Mouse (Mus musculus): Measurements from ENCODE around the gene Nkpd1. TPM values are rescaled to one million over a fixed set of nuclear protein-coding genes. Genes with fewer than 3 reads are reported as not detected.

Gene Nkpd1
- total and polyA plus RNA-seq, 3 experiments, result 0.14 to 0.38 TPM; not detected in 1

DNA sequence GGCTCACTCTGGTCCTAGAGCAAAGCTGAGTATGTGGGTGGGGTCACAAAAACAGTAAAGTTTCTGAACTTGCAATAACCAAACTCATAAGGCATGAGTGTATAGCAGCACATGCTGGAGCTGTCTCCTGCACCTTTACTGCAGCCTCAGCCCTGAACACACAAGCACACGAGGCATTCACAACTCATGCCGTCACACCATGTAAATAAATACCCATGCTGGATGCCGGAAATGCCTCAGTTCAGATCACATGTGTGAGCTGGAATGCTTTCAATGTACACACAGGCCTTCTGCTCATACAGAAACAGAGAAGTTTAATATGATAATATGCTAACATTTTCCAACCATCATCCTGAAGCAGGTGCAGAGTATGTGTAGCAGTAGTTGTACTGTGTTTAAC lies 28.4 kb downstream of the Nkpd1 start:
- no peak for DNase-seq

GRCm38 (mm10) chr7:19547344-19547969 lies 29.8 kb downstream of the Nkpd1 start:
- no peak for DNase-seq

DNA sequence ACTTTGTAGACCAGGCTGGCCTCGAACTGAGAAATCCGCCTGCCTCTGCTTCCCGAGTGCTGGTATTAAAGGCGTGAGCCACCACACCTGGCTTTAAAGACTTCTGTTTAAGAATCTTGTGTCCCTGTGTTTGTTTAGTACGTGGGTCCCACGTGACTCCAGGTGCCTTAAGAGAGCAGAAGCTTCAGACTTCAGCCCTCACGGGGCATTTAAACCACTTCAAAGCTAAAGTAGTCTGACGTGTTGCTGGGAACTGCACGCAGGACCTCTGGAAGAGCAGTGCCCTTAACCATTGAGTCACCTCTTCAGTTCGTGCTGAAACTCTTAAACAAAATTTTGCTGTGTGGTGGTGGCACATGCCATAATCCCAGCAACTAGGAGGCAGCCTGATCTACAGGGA lies 31.8 kb downstream of the Nkpd1 start:
- no peak for DNase-seq

GRCm38 (mm10) chr7:19551634-19552033 lies 34.0 kb downstream of the Nkpd1 start:
- DNase-seq, result no peak

DNA sequence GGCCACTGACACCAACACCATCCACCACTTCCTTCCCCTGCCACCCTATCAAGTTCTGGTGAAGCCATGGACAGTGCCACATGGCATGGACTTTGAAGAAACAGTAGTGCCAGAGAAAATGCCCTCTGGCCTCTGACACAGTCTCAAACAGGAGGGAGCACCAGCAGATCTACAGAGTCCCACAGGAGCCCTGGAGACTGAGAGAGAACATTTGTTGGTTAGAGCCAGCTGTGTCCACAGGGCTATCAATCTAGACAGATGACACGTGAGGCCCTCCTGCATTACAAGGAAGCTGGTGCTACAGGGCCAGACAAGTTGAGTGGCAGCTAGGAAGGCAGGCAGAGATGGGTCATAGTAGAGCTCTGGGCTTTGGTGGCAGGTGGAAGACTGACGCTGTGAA lies 34.8 kb downstream of the Nkpd1 start:
- DNase-seq, result peak; percentile 24

GRCm38 (mm10) chr7:19554168-19554567 lies 36.5 kb downstream of the Nkpd1 start:
- no peak for DNase-seq

- DNase-seq, result peak; percentile 26
Measured at GRCm38 (mm10) chr7:19557086-19557485, 39.4 kb downstream of the Nkpd1 start.

DNA sequence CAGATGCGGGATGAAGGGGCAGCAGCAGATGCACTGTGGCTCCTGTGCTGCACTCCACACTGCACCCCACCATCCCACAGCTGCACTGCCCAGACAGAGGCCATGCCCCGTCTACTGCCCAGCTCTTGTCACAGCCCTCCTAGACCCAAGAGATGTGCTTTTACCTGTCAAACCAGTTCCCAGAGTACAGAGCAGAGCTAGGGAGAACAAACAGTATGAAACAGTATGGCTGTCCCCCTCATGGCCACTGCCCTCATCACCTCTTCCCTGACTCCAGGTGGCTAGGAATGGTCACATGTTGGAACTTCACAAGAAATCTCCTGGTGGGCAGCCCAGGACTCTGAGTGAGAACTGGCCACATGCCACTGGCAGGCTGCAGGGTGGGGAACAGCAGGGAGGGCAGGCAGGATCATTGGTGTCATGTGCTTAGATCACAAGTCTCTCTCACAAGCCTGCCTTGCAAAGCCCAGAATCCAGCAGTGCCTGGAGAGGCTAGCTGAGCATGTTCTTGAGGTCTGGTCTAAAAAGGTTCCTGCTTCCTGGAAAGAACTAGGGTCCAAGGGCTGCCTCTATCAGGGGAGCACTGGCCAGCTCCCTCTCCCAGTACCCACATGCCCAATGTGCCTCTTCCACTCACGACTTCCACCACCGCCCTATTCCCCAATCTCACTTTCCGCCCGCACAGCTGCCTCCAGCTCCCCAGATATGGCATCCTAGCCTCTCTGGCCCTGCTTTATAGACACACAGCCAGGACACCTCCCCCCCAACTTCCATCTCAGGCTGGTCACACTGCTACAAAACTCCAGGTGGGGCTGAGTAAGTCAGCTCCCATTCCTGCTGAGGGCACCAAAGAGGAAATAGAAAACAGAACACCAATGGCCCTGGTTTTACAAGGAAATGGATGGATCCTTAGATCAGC lies 40.6 kb downstream of the Nkpd1 start:
- no peak for DNase-seq

GRCm38 (mm10) chr7:19558965-19559364 lies 41.3 kb downstream of the Nkpd1 start:
- DNase-seq, result no peak

DNA sequence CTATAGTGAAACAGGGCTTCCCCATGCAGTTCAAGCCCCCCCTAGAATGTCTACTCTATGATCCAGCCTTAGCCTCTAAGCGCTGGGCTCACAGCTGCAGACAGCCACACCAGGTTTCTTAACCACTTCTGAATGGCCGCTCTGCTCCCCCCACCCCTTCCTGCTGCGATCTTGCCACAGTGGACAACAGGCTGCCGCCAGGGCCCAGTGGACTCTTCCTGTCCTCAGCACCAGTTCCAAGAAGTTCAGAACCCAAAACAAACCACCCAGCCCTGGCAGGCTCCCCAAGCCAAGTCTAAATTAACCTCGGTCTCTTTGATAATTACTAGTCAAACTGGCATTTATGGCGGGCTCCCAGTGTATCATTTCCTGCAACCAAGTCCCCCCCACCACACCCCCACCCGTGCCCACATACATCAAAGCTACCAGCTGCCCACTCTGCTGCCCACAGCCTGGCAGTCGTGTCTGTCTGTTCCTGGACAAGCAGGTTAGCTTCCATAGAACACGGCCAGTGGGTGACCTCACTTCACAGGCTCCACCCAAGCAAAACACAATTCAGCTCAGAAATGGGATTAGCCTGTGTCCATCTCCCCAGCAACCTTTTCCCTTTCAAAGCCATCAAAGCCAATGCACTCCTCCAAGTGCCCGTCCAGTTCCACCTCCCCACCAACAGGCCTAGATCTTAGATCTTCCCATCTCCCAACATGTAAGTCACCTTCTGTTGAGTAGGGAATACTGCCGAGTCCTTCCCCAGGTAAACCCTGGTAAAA lies 43.0 kb downstream of the Nkpd1 start:
- DNase-seq, result peak; percentile 37

GRCm38 (mm10) chr7:19561431-19561764 lies 43.8 kb downstream of the Nkpd1 start:
- no peak for DNase-seq

- peak; percentile 91 for DNase-seq
Measured at GRCm38 (mm10) chr7:19561765-19562642, 44.4 kb downstream of the Nkpd1 start.

DNA sequence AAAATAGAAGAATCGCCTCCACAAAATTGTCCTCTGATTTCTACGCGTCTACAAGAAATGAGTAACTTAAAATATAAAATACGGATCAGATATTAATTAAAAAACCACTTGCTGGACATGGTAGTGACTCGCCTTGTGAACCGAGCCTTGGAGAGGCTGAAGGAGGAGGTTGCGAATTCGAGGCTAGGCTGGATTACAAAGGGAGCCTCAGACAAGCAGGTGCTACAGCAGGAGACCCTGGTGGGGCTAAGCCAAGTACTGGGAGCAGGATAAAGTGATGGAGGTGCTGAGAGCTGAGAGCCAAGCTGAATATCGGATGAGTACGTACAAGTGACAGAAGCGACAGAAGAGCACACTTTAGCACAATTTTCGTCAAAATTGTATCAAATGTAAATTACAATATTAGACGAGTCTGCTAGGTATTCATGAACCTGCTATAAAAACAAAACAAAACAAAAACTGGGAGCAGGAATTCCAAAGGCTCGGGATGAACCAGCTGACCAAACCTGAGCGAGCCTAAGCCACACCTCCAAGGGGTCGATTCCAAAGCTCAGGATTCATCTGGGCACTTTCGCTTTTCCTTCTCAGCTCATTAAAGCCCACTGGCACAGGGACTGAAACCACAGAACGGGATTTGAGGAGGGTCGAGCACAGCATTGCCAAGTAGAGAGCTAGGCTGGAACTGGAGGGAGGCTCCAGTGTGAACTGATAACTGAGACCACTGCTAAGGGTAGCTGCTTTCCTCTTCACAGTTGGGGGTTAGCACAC lies 45.2 kb downstream of the Nkpd1 start, which contains the start of gene Ppp1r37:
Ppp1r37 (minus strand) TSS at position 434 of the 768 bp plus-strand sequence.
- DNase-seq, result peak; percentile 37

DNA sequence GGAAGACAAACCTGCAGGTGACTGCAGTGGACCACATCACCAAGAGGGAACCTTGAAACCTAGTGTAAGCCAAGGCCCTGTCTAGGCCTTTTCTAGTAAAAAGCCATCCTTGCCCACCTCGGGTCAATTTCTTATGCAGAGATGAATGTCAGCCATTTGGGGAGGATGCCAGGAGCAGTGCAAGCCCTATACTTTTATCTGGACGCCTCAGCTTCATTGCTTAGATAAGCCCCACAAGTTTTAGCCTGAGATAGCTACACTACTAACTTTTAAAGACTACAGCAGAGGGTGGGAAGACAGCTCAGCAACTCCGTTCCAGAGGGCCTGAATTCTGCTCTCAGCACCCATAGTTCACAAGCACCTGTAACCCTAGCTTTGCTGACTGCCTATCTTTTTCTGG lies 46.2 kb downstream of the Nkpd1 start:
- DNase-seq, result no peak

- no peak for DNase-seq
Measured at GRCm38 (mm10) chr7:19564455-19564854, 46.8 kb downstream of the Nkpd1 start.

GRCm38 (mm10) chr7:19565803-19566202 lies 48.2 kb downstream of the Nkpd1 start:
- DNase-seq, result no peak

DNA sequence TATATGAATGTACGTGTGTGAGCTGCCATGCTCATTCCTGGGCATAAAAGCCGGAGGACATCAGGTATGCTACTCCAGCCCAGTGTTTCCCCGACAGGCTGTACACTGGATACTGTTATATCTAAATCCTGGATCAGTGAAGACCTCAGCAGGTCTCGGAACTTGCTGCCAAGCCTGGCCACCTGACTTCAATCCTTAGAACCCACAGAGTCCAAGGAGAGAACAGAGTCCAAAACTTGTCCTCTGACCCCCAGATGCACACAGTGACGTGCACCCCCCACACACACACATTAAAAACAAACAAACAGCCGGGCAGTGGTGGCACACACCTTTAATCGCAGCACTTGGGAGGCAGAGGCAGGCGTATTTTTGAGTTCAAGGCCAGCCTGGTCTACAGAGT lies 49.8 kb downstream of the Nkpd1 start:
- DNase-seq, result no peak

DNA sequence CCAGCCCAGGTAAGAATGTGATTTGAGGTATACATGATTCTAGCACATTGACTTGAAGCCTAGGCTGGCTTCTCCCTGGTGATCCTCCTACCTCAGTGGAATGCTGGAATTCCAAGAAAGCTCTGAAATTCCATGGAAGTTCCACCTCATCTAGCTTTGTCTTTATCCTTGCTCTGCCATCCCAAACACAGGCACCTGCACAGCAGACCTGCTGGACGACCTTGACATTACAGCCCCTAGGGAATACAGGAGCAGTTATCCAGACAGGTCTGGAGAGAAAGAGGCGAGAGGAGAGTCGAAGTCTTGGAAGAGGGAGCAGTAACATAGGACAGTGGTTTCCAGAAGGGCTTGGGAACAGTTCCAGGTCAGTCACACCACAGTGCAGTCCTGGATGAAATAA lies 52.0 kb downstream of the Nkpd1 start:
- DNase-seq, result no peak

- DNase-seq, result peak; percentile 91
Measured at GRCm38 (mm10) chr7:19572926-19573775, 55.5 kb downstream of the Nkpd1 start.

DNA sequence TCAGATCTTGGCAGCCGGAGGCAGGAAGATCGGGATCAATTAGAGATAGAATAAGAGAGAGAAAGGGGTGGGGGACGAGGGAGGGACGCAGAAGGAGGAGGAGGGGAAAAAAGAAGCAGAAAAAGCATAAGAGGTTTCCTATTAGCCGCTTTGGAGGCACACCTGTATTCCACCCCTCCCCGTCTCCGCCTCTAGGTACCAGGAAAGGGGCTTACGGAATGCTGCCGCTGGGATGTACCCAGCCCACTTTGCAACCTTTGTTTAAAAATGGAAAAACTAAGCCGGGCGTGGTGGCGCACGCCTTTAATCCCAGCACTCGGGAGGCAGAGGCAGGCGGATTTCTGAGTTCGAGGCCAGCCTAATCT lies 56.1 kb downstream of the Nkpd1 start:
- no peak for DNase-seq

Measured in adrenal gland, adult 2 months (tissue).